Mouse (Mus musculus) c-Kit-positive CD71-positive TER-119-negative erythroid progenitor cells, embryonic 14.5 days (primary cell): ENCODE measurements around the gene Vmn1r127.
"Not testable (repeated sequence)": the region's sequence is repeated elsewhere in the genome, so short reads cannot be mapped to it uniquely, and the experiment has no call there.

ENCODE experiments used
- DNase-seq: peaks from one replicate; pipeline ENCODE4 v3.0.0-alpha.2; 2013; ENCODE audit warnings: low read depth

Gene Vmn1r127

DNA sequence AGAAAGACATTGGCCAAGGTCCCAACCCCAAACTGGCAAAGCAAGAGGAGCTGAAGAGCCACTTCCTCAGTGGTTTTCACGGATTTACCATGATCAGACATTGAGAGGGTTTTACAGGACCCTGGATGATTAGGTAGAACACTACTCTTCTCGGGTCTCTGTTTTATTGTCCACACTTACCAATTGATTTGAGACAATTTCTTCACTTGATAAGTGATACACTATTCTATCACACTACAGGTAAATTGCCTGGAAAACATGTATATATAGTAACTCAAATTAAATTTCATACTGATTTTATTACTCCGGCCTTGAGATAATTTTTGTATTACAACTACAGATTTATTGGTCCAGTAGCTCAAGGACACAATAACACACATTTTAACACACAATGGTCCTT is at the start of gene Vmn1r127:
TSS of gene Vmn1r127 (minus strand) at position 101 of the 400 bp plus-strand sequence.
- DNase-seq, result not testable (repeated sequence)

DNA sequence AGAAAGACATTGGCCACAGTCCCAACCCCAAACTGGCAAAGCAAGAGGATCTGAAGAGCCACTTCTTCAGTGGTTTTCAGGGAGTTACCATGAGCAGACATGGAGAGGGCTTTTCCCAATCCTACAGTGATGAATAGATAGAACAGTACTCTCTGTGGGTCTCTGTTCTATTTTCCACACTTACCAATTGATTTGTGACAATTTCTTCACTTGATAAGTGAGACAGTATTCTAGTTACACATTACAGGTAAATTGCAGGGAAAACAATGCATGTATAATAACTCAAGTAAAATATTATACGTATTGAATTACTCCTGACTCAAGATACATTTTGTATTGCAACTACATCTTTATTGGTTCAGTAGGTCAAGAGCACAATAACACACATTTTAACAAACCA is 41.5 kb upstream of the Vmn1r127 start, which contains the start of gene Vmn1r129:
TSS of gene Vmn1r129 (minus strand) at position 101 of the 400 bp plus-strand sequence.
- DNase-seq, result not testable (repeated sequence)

DNA sequence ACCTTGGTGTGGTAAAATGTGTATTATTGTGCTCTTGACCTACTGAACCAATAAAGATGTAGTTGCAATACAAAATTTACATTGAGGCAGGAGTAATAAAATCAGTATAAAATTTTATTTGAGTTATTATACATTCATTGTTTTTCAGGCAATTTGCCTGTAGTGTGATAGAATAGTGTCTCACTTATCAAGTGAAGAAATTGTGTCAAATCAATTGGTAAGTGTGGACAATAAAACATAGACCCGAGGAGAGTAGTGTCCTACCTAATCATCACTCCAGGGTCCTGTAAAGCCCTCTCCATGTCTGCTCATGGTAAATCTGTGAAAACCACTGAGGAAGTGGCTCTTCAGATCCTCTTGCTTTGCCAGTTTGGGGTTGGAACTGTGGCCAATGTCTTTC is 29.4 kb upstream of the Vmn1r127 start, which contains the start of gene Vmn1r128:
TSS of gene Vmn1r128 (plus strand) at position 301 of the 400 bp plus-strand sequence.
- DNase-seq, result not testable (repeated sequence)

- not testable (repeated sequence) for DNase-seq
Measured at GRCm38 (mm10) chr7:21301367-21301766, 18.3 kb downstream of the Vmn1r127 start, which contains the start of gene Vmn1r126. TSS of gene Vmn1r126 (minus strand) at chr7:21301467.

DNA sequence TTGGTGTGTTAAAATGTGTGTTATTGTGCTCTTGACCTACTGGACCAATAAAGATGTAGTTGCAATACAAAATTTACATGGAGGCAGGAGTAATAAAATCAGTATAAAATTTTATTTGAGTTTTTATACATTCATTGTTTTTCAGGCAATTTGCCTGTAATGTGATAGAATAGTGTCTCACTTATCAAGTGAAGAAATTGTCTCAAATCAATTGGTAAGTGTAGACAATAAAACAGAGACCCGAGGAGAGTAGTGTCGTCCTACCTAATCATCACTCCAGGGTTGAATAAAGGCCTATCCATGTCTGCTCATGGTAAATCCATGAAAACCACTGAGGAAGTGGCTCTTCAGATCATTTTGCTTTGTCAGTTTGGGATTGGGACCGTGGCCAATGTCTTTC is 47.8 kb downstream of the Vmn1r127 start, which contains the start of gene Vmn1r125:
TSS of gene Vmn1r125 (plus strand) at position 301 of the 400 bp plus-strand sequence.
- DNase-seq, result not testable (repeated sequence)
